Mouse (Mus musculus): Measurements from ENCODE around the gene Plekha6.

- TF ChIP-seq POLR2A (IDR thresholded peaks at IDR 0.05; ENCODE audit: insufficient read length, low read depth) = no peak
- no peak for TF ChIP-seq TCF12 (IDR thresholded peaks at IDR 0.05; ENCODE audit: insufficient read depth, poor library complexity, severe bottlenecking)
- TF ChIP-seq SRF (IDR thresholded peaks at IDR 0.05; ENCODE audit: control insufficient read depth, insufficient read length, low read depth) = no peak
- TF ChIP-seq USF1 (IDR thresholded peaks at IDR 0.05; ENCODE audit: low read depth) = no peak
- TF ChIP-seq MYOD1 (IDR thresholded peaks at IDR 0.05; ENCODE audit: control insufficient read depth in 1 of 3, insufficient read length in 2 of 3, low read depth in 2 of 3) = no peak
- no peak for TF ChIP-seq REST (IDR thresholded peaks at IDR 0.05; ENCODE audit: insufficient read depth, insufficient read length)
Measured at GRCm38 (mm10) chr1:133311946-133312345, 147.9 kb downstream of the Plekha6 start.

All from myocyte (in vitro differentiated cells).